Mouse (Mus musculus) heart, embryonic 14.5 days (tissue): ENCODE data around the gene Rragc. TPM values are rescaled to one million over a fixed set of nuclear protein-coding genes. Genes with fewer than 3 reads are reported as not detected.
"Not testable (repeated sequence)": the region's sequence is repeated elsewhere in the genome, so short reads cannot be mapped to it uniquely, and the experiment has no call there.

Experiments used
- ATAC-seq: fragments of 200-750 bp; cut with Nextera tagmentation; 2 replicates; pipeline ENCODE4 v1.8.0; 2017; ENCODE audit warnings: low read depth, moderate TSS enrichment; ENCODE audit not compliant: insufficient number of reproducible peaks, insufficient read depth, low FRiP score
- H3K27ac ChIP-seq, 2 experiments: fragments of 200-500 bp in 1 of 2; fragments of 300-500 bp in 1 of 2; sonication (generic) in 1 of 2; replicated peaks in 1 of 2; 2 replicates each; pipeline ENCODE4 v1.5.1; 2012 to 2014; ENCODE audit warnings: low read depth in 2 of 2, low read length in 2 of 2, control low read depth in 1 of 2, mild to moderate bottlenecking in 1 of 2, mixed read lengths in 1 of 2; ENCODE audit not compliant: control insufficient read depth in 1 of 2, insufficient read depth in 1 of 2
- H3K27me3 ChIP-seq: fragments of 300-500 bp; sonication (generic); 2 replicates; pipeline ENCODE4 v1.6.1; 2014; ENCODE audit warnings: mild to moderate bottlenecking, low read length, control low read depth; ENCODE audit not compliant: control insufficient read depth, insufficient read depth
- H3K36me3 ChIP-seq: fragments of 300-500 bp; sonication (generic); 2 replicates; pipeline ENCODE4 v1.6.1; 2014; ENCODE audit warnings: mild to moderate bottlenecking, control low read depth, low read length, mixed read lengths; ENCODE audit not compliant: control insufficient read depth, insufficient read depth
- H3K4me1 ChIP-seq, 2 experiments: fragments of 200-500 bp in 1 of 2; fragments of 300-500 bp in 1 of 2; sonication (generic) in 1 of 2; 2 replicates each; pipeline ENCODE4 v1.6.1; 2012 to 2014; ENCODE audit warnings: low read length in 2 of 2, control low read depth in 1 of 2, mixed read lengths in 1 of 2; ENCODE audit not compliant: control insufficient read depth in 2 of 2, insufficient read depth in 2 of 2
- H3K4me2 ChIP-seq: fragments of 300-500 bp; sonication (generic); 2 replicates; pipeline ENCODE4 v1.6.1; 2014; ENCODE audit warnings: mild to moderate bottlenecking, low read length
- H3K4me3 ChIP-seq, 2 experiments: fragments of 200-500 bp in 1 of 2; fragments of 300-500 bp in 1 of 2; sonication (generic) in 1 of 2; 2 replicates each; pipeline ENCODE4 v1.5.1; 2012 to 2014; ENCODE audit warnings: low read length in 2 of 2, mild to moderate bottlenecking in 2 of 2, control low read depth in 1 of 2, low read depth in 1 of 2, moderate library complexity in 1 of 2; ENCODE audit not compliant: control insufficient read depth in 1 of 2, insufficient read depth in 1 of 2
- H3K9ac ChIP-seq: fragments of 300-500 bp; sonication (generic); 2 replicates; pipeline ENCODE4 v1.6.1; 2014; ENCODE audit warnings: mild to moderate bottlenecking, low read length
- H3K9me3 ChIP-seq: fragments of 300-500 bp; sonication (generic); 2 replicates; pipeline ENCODE4 v1.6.1; 2016; ENCODE audit warnings: low read length, control low read depth; ENCODE audit not compliant: control insufficient read depth
- WGBS: fragments of 180-500 bp; shearing (Covaris S2); extraction: QIAGEN DNeasy Blood & Tissue Kit; methylation state at CpG from one replicate; pipeline ENCODE4 v1.1.7; 2014; 5-methylcytosine and 5-hydroxymethylcytosine counted together
- polyA plus RNA-seq: library from polyadenylated mRNA; unstranded; fragments of >200 nt; fragmentation: Nextera tagmentation; extraction: Ambion mirVana; gene quantifications from 2 replicates; pipeline ENCODE4 v1.2.1, GENCODE M21; 2014

Gene Rragc
- polyA plus RNA-seq, 1 experiment from 2014 or later = 48.6 TPM

DNA sequence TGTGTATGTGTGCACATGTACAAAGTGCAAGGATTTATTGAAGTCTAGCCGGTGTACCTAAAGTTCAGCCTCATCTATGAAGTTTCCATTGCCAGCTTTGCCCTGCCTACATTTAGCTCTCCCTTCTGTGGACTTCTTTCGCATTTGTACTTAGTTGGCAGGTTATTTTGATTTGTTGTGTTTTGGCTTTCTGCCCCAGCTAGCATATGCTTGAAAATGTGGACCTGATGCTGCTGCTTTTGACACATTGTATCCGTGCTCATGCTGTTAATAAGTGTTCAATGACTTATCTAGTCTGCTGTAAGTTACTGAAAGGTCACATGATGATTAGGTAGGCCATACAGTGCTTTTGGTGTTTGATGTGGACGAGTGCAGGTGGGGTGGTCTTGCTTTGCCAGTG is 17.1 kb downstream of the Rragc start:
- Histone ChIP-seq H3K4me2 (no peak overlapping the region), H3K4me1 (no peaks in the 10 kb centered on the region), H3K36me3 (peaks cover 78% of the 10 kb centered on the region), H3K9ac (no peak overlapping the region), H3K4me3 (no peak overlapping the region), H3K27me3 (no peaks in the 10 kb centered on the region), H3K9me3 (no peaks in the 10 kb centered on the region), H3K27ac (no peak overlapping the region)
- ATAC-seq = no peak
- 92% methylated on average over 4 of the region's 4 CpGs for WGBS

DNA sequence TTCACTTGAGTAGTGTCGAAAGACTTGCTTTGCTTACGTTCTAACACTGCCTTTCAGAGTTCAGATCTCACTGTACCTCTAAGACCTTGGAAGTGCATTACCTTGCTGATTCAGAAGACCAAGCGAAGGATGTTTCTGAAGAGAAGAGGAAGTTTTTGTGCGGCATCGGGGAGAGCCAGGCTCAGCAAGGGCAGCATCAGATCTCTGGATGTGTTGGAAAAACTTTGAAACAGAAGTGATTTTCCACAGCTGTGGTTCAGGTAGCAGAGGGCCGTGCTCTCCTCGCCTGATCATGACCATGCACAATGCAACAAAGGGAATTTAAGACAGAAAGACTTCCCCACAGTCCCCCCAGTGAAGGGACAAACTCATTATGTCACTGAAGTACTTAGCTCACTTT is 18.8 kb downstream of the Rragc start:
- H3K36me3 ChIP-seq = peaks cover 60% of the 10 kb centered on the region
- no peak overlapping the region for H3K27ac ChIP-seq
- no peaks in the 10 kb centered on the region for H3K27me3 ChIP-seq
- H3K9ac ChIP-seq = no peak overlapping the region
- H3K4me1 ChIP-seq = no peaks in the 10 kb centered on the region
- H3K9me3 ChIP-seq = no peaks in the 10 kb centered on the region
- ATAC-seq = no peak
- no peak overlapping the region for H3K4me3 ChIP-seq
- WGBS = 85% methylated on average over 7 of the region's 7 CpGs
- H3K4me2 ChIP-seq = no peak overlapping the region

GRCm38 (mm10) chr4:123939838-123940237 is 22.6 kb downstream of the Rragc start:
- Histone ChIP-seq H3K9me3 (no peaks in the 10 kb centered on the region), H3K9ac (no peak overlapping the region), H3K27me3 (no peaks in the 10 kb centered on the region), H3K4me1 (no peaks in the 10 kb centered on the region), H3K27ac (no peak overlapping the region), H3K36me3 (peaks cover 25% of the 10 kb centered on the region), H3K4me3 (no peak overlapping the region), H3K4me2 (no peak overlapping the region)
- 5% methylated on average over 4 of the region's 4 CpGs for WGBS
- no peak for ATAC-seq

DNA sequence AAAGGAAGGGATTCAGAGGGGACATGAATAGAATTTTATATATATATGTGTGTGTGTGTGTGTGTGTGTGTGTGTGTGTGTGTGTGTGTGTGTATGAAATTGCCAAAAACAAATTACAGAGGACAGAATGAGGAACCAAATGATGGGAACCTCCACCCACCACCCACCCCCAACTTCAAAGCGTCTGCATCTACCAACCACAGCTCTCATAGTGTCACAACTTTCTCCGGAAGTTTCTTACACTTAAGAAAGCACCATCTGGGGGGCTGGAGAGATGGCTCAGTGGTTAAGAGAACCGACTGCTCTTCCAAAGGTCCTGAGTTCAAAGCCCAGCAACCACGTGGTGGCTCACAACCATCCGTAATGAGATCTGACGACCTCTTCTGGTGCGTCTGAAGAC is 23.6 kb downstream of the Rragc start:
- not testable (repeated sequence) for H3K9ac ChIP-seq, H3K27me3 ChIP-seq, H3K9me3 ChIP-seq, H3K4me3 ChIP-seq, H3K4me2 ChIP-seq, H3K4me1 ChIP-seq, ATAC-seq, H3K27ac ChIP-seq
- 75% methylated on average over 7 of the region's 7 CpGs for WGBS
- peaks cover 16% of the 10 kb centered on the region for H3K36me3 ChIP-seq

DNA sequence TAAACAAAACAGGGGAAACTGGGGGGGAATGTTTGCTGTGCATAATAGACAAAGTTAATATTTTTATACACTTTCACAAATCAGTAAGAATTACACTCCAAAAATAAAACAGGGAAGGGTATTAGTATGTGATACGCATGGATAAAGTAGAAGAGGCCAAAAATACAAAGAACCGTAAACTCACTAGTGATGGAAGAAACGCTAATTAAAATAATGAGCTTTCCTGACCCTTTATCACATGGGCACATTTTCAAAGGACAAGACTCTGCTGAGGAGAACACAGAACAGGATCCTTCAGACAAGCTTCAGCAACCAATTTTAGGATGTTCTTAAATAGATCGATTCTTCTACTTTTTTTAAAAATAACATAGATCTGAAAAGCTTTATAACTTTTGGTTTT is 29.5 kb downstream of the Rragc start:
- WGBS = 85% methylated on average over 4 of the region's 4 CpGs
- ATAC-seq = no peak
- H3K4me1 ChIP-seq = no peaks in the 10 kb centered on the region
- H3K4me3 ChIP-seq = no peak overlapping the region
- no peaks in the 10 kb centered on the region for H3K9me3 ChIP-seq
- H3K4me2 ChIP-seq = no peak overlapping the region
- no peak overlapping the region for H3K9ac ChIP-seq
- no peaks in the 10 kb centered on the region for H3K36me3 ChIP-seq
- H3K27ac ChIP-seq = no peak overlapping the region
- no peaks in the 10 kb centered on the region for H3K27me3 ChIP-seq

- ATAC-seq = no peak
- Histone ChIP-seq H3K9me3 (no peaks in the 10 kb centered on the region), H3K4me3 (no peak overlapping the region), H3K27ac (no peak overlapping the region), H3K27me3 (no peaks in the 10 kb centered on the region), H3K36me3 (no peaks in the 10 kb centered on the region), H3K9ac (no peak overlapping the region), H3K4me1 (no peaks in the 10 kb centered on the region), H3K4me2 (no peak overlapping the region)
- WGBS = 40% methylated on average over 5 of the region's 5 CpGs
Observed at GRCm38 (mm10) chr4:123947149-123947548, 29.9 kb downstream of the Rragc start.

GRCm38 (mm10) chr4:123948901-123949300 is 31.7 kb downstream of the Rragc start:
- Histone ChIP-seq H3K4me3 (no peak overlapping the region), H3K9me3 (no peaks in the 10 kb centered on the region), H3K9ac (no peak overlapping the region), H3K27me3 (no peaks in the 10 kb centered on the region), H3K4me1 (no peaks in the 10 kb centered on the region), H3K4me2 (no peak overlapping the region), H3K27ac (no peak overlapping the region), H3K36me3 (no peaks in the 10 kb centered on the region)
- ATAC-seq = no peak
- 88% methylated on average over 6 of the region's 6 CpGs for WGBS

DNA sequence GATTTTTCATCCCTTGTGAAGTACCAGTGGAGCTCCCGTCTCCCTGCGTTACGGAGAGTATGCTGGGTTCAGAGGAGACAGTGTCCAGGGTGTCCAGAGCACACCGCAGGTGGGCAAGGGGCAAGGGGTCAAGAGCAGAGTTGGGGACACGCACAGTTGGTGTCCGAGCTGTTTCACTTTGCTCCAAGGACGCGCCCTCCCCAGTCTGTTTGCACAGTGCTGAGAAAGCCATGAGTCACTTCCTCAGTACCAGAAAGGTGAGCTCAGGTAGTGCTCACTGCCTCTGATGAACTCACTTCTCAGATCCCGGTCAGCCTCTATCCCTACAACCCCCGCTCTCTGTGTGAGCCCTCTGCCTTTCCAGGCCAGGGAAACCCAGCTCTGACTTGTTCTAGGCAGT is 32.4 kb downstream of the Rragc start:
- Histone ChIP-seq H3K9ac (no peak overlapping the region), H3K36me3 (no peaks in the 10 kb centered on the region), H3K27ac (no peak overlapping the region), H3K4me2 (no peak overlapping the region), H3K9me3 (no peaks in the 10 kb centered on the region), H3K27me3 (0 out of 2 replicates have a peak, but pooled peaks cover 5% of the 10 kb centered on the region), H3K4me1 (no peaks in the 10 kb centered on the region), H3K4me3 (no peak overlapping the region)
- WGBS = 76% methylated on average over 10 of the region's 10 CpGs
- ATAC-seq = no peak
